Mouse (Mus musculus) ES-E14 (cell line): ENCODE measurements around the gene Cox4i2. TPM values are rescaled to one million over a fixed set of nuclear protein-coding genes. Genes with fewer than 3 reads are reported as not detected.

Experiments
- DNase-seq: peaks from one replicate; pipeline ENCODE4 v3.0.0-alpha.2; 2013; ENCODE audit warnings: low read depth, low spot score
- H3K27ac ChIP-seq: 2 replicates; pipeline ENCODE4 v1.5.1; 2012; ENCODE audit warnings: low read depth, mild to moderate bottlenecking, low read length, moderate library complexity, mixed read lengths; ENCODE audit not compliant: poor library complexity, insufficient read depth, severe bottlenecking
- H3K36me3 ChIP-seq: 2 replicates; pipeline ENCODE4 v1.6.1; 2012; ENCODE audit warnings: mild to moderate bottlenecking, low read length, moderate library complexity, mixed read lengths; ENCODE audit not compliant: control insufficient read depth, poor library complexity, insufficient read depth, severe bottlenecking
- H3K4me1 ChIP-seq, 2 experiments: fragments of 150-350 bp in 1 of 2; sonication (generic) in 1 of 2; 2 replicates each; pipeline ENCODE4 v1.6.1; 2012; ENCODE audit warnings: low read length in 2 of 2, mild to moderate bottlenecking in 1 of 2, mixed read lengths in 1 of 2; ENCODE audit not compliant: control insufficient read depth in 2 of 2, insufficient read depth in 2 of 2, poor library complexity in 1 of 2
- H3K4me3 ChIP-seq, 2 experiments: fragments of 150-350 bp in 1 of 2; sonication (generic) in 1 of 2; 2 replicates each; pipeline ENCODE4 v1.5.1; 2012; ENCODE audit warnings: low read length in 2 of 2, low read depth in 1 of 2, mild to moderate bottlenecking in 1 of 2, mixed read lengths in 1 of 2; ENCODE audit not compliant: insufficient read depth in 1 of 2, poor library complexity in 1 of 2, severe bottlenecking in 1 of 2
- H3K9ac ChIP-seq: 2 replicates; pipeline ENCODE4 v1.6.1; 2012; ENCODE audit warnings: low read depth, mild to moderate bottlenecking, low read length, mixed read lengths; ENCODE audit not compliant: poor library complexity, insufficient read depth, severe bottlenecking
- H3K9me3 ChIP-seq: fragments of 150-350 bp; sonication (generic); 2 replicates; pipeline ENCODE4 v1.6.1; 2012; ENCODE audit warnings: low read depth, mild to moderate bottlenecking, low read length; ENCODE audit not compliant: control insufficient read depth, insufficient read depth
- CHD2 ChIP-seq: IDR thresholded peaks from 2 replicates; pipeline ENCODE4 v1.6.1; 2014; ENCODE audit warnings: mild to moderate bottlenecking, low read depth, low read length, inconsistent platforms
- HCFC1 ChIP-seq: IDR thresholded peaks from 2 replicates; pipeline ENCODE4 v1.6.1; 2012; ENCODE audit warnings: low read length, inconsistent platforms, borderline replicate concordance; ENCODE audit not compliant: insufficient read depth
- MAFK ChIP-seq: IDR thresholded peaks from 2 replicates; pipeline ENCODE4 v1.6.1; 2014; ENCODE audit warnings: mild to moderate bottlenecking, low read depth, low read length, inconsistent platforms; ENCODE audit not compliant: insufficient read depth
- ZC3H11A ChIP-seq: IDR thresholded peaks from 2 replicates; pipeline ENCODE4 v1.6.1; 2012; ENCODE audit warnings: low read depth, mild to moderate bottlenecking, inconsistent platforms, low read length, borderline replicate concordance
- ZNF384 ChIP-seq: IDR thresholded peaks from 2 replicates; pipeline ENCODE4 v1.6.1; 2012; ENCODE audit warnings: low read depth, low read length, inconsistent platforms
- in situ Hi-C, 2 experiments: fragments of 600-800 bp; cut with MboI; formaldehyde crosslinking; loops; one replicate each; pipeline ENCODE4 v1.15.1; 2025; ENCODE audit warnings: low sequenced_read_pairs in 2 of 2, inconsistent platforms in 1 of 2; ENCODE audit not compliant: unreplicated experiment in 2 of 2
- total RNA-seq: library from RNA; depleted of rRNA; stranded (reverse); fragments of 300-350 nt; gene quantifications from 2 replicates; pipeline ENCODE4 v1.2.3, GENCODE M21; 2012

Gene Cox4i2
- total RNA-seq, 1 experiment: 1.7 TPM

- H3K4me1 ChIP-seq: peaks cover 0 to 11% of the 10 kb centered on the region in 2 experiments; a peak in 2 of 4 replicates
- H3K9ac ChIP-seq: no peak overlapping the region
- H3K4me3 ChIP-seq: no peak overlapping the region
- H3K9me3 ChIP-seq: no peaks in the 10 kb centered on the region
- no peak for DNase-seq
- no peaks in the 10 kb centered on the region for H3K36me3 ChIP-seq
- H3K27ac ChIP-seq: no peak overlapping the region
- in situ Hi-C loops: no loop called here
- TF ChIP-seq CHD2: no peak
- TF ChIP-seq ZNF384: no peak
- no peak for TF ChIP-seq MAFK
Measured at GRCm38 (mm10) chr2:152780466-152780865, 26.5 kb downstream of the Cox4i2 start.

- Histone ChIP-seq H3K9me3 (no peaks in the 10 kb centered on the region), H3K4me1 (peaks cover 0 to 13% of the 10 kb centered on the region in 2 experiments; a peak in 2 of 4 replicates), H3K4me3 (no peak overlapping the region), H3K9ac (no peak overlapping the region), H3K36me3 (no peaks in the 10 kb centered on the region), H3K27ac (no peak overlapping the region)
- TF ChIP-seq MAFK (no peak), ZC3H11A (no peak), CHD2 (no peak), ZNF384 (no peak), HCFC1 (no peak)
- in situ Hi-C loops: no loop called here
- DNase-seq: no peak
Measured at GRCm38 (mm10) chr2:152781031-152781711, 27.2 kb downstream of the Cox4i2 start.

GRCm38 (mm10) chr2:152782656-152783055 is 28.7 kb downstream of the Cox4i2 start:
- Histone ChIP-seq H3K4me3 (no peak overlapping the region), H3K27ac (no peak overlapping the region), H3K4me1 (peaks cover 0 to 13% of the 10 kb centered on the region in 2 experiments; a peak in 2 of 4 replicates), H3K9me3 (no peaks in the 10 kb centered on the region), H3K9ac (no peak overlapping the region), H3K36me3 (no peaks in the 10 kb centered on the region)
- no peak for TF ChIP-seq ZC3H11A
- TF ChIP-seq CHD2: no peak
- TF ChIP-seq HCFC1: no peak
- no peak for TF ChIP-seq ZNF384
- TF ChIP-seq MAFK: no peak
- no peak for DNase-seq
- in situ Hi-C loops: no loop called here

- no peak for DNase-seq
- Histone ChIP-seq H3K4me3 (no peak overlapping the region), H3K9me3 (no peaks in the 10 kb centered on the region), H3K36me3 (no peaks in the 10 kb centered on the region), H3K4me1 (peaks cover 0 to 13% of the 10 kb centered on the region in 2 experiments; a peak in 2 of 4 replicates), H3K9ac (no peak overlapping the region), H3K27ac (no peak overlapping the region)
- in situ Hi-C loops: no loop called here
- no peak for TF ChIP-seq HCFC1
- TF ChIP-seq MAFK: no peak
- TF ChIP-seq ZNF384: no peak
- TF ChIP-seq CHD2: no peak
- no peak for TF ChIP-seq ZC3H11A
Measured at GRCm38 (mm10) chr2:152783241-152783640, 29.3 kb downstream of the Cox4i2 start.
